Mouse (Mus musculus) heart, embryonic 13.5 days (tissue): Measurements from ENCODE around the gene Borcs6. TPM values are rescaled to one million over a fixed set of nuclear protein-coding genes. Genes with fewer than 3 reads are reported as not detected.
A peak's percentile ranks its signal among the peaks of the same experiment; 100 is the strongest.

Source experiments
- ATAC-seq: fragments of 200-750 bp; cut with Nextera tagmentation; 2 replicates; pipeline ENCODE4 v1.8.0; 2017; ENCODE audit warnings: moderate TSS enrichment; ENCODE audit not compliant: insufficient number of reproducible peaks, low FRiP score, low TSS enrichment; ENCODE audit errors: extremely low read depth
- H3K27ac ChIP-seq: fragments of 300-500 bp; sonication (generic); replicated peaks from 2 replicates; pipeline ENCODE4 v1.5.1; 2015; ENCODE audit warnings: moderate library complexity, mild to moderate bottlenecking, inconsistent platforms
- H3K27me3 ChIP-seq: fragments of 300-500 bp; sonication (generic); replicated peaks from 2 replicates; pipeline ENCODE4 v1.6.1; 2015; ENCODE audit warnings: mild to moderate bottlenecking, inconsistent platforms
- H3K36me3 ChIP-seq: fragments of 300-500 bp; sonication (generic); 2 replicates; pipeline ENCODE4 v1.6.1; 2015; ENCODE audit warnings: mild to moderate bottlenecking, inconsistent platforms
- H3K4me1 ChIP-seq: fragments of 300-500 bp; sonication (generic); 2 replicates; pipeline ENCODE4 v1.6.1; 2015; ENCODE audit warnings: inconsistent platforms
- H3K4me2 ChIP-seq: fragments of 300-500 bp; sonication (generic); 2 replicates; pipeline ENCODE4 v1.6.1; 2015; ENCODE audit warnings: inconsistent platforms, mild to moderate bottlenecking, moderate library complexity
- H3K4me3 ChIP-seq: fragments of 300-500 bp; sonication (generic); 2 replicates; pipeline ENCODE4 v1.5.1; 2015; ENCODE audit warnings: moderate library complexity, mild to moderate bottlenecking, inconsistent platforms
- H3K9ac ChIP-seq: fragments of 300-500 bp; sonication (generic); 2 replicates; pipeline ENCODE4 v1.6.1; 2015; ENCODE audit warnings: inconsistent platforms, mild to moderate bottlenecking, moderate library complexity
- H3K9me3 ChIP-seq: fragments of 300-500 bp; sonication (generic); 2 replicates; pipeline ENCODE4 v1.6.1; 2016; ENCODE audit warnings: inconsistent platforms
- WGBS: fragments of 180-500 bp; shearing (Covaris S2); methylation state at CpG from one replicate; pipeline ENCODE4 v1.1.7; 2015; ENCODE audit warnings: mixed read lengths; 5-methylcytosine and 5-hydroxymethylcytosine counted together
- polyA plus RNA-seq: library from polyadenylated mRNA; unstranded; fragments of >200 nt; fragmentation: Nextera tagmentation; extraction: Ambion mirVana; gene quantifications from 2 replicates; pipeline ENCODE4 v1.2.1, GENCODE M21; 2015

Gene Borcs6
- polyA plus RNA-seq, 1 experiment from 2014 or later = 9.7 TPM

GRCm38 (mm10) chr11:69105796-69106195 is 46.3 kb downstream of the Borcs6 start:
- Histone ChIP-seq H3K4me2 (no peak overlapping the region), H3K9ac (peak overlapping the region; percentile 10; the same call in 1 of the 2 replicates), H3K27ac (no peak overlapping the region), H3K4me3 (no peak overlapping the region), H3K36me3 (peaks cover 91% of the 10 kb centered on the region), H3K9me3 (no peaks in the 10 kb centered on the region), H3K27me3 (no peaks in the 10 kb centered on the region), H3K4me1 (peaks cover 13% of the 10 kb centered on the region)
- 83% methylated on average over 2 of the region's 2 CpGs for WGBS
- ATAC-seq = no peak

GRCm38 (mm10) chr11:69106299-69106698 is 46.8 kb downstream of the Borcs6 start:
- Histone ChIP-seq H3K27ac (no peak overlapping the region), H3K4me3 (no peak overlapping the region), H3K9me3 (no peaks in the 10 kb centered on the region), H3K4me1 (peaks cover 11% of the 10 kb centered on the region), H3K9ac (no peak overlapping the region), H3K4me2 (no peak overlapping the region), H3K27me3 (no peaks in the 10 kb centered on the region), H3K36me3 (peaks cover 86% of the 10 kb centered on the region)
- no peak for ATAC-seq
- 90% methylated on average over 11 of the region's 11 CpGs for WGBS

- H3K4me2 ChIP-seq = no peak overlapping the region
Measured at GRCm38 (mm10) chr11:69106842-69107241, 47.3 kb downstream of the Borcs6 start.

DNA sequence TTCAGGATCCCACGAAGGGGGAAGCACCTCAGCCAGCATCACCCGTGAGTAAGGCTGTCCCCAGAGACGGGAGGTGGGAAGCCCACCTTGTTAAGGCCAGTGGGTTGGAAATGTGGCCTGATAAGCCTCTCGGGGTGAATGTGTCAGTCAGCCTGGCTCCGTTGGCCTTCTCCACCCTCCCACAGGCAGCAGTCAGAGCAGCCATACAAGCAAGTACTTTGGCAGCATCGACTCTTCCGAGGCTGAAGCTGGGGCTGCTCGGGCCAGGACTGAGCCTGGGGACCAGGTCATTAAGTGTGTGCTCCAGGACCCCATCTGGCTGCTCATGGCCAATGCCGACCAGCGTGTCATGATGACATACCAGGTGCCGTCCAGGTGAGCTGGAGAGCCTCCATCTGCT is 48.2 kb downstream of the Borcs6 start:
- 81% methylated on average over 11 of the region's 11 CpGs for WGBS
- no peak overlapping the region for H3K4me3 ChIP-seq
- no peak overlapping the region for H3K9ac ChIP-seq
- peaks cover 22% of the 10 kb centered on the region for H3K4me1 ChIP-seq
- no peak overlapping the region for H3K27ac ChIP-seq
- no peak for ATAC-seq
- H3K9me3 ChIP-seq = no peaks in the 10 kb centered on the region
- H3K36me3 ChIP-seq = peaks cover 72% of the 10 kb centered on the region
- no peaks in the 10 kb centered on the region for H3K27me3 ChIP-seq
- no peak overlapping the region for H3K4me2 ChIP-seq

More at GRCm38 (mm10) chr11:69106842-69107241, 47.3 kb downstream of the Borcs6 start:
- WGBS = 79% methylated on average over 11 of the region's 11 CpGs
- Histone ChIP-seq H3K36me3 (peaks cover 80% of the 10 kb centered on the region), H3K4me1 (peaks cover 17% of the 10 kb centered on the region), H3K27ac (no peak overlapping the region), H3K4me3 (no peak overlapping the region), H3K9me3 (no peaks in the 10 kb centered on the region), H3K27me3 (no peaks in the 10 kb centered on the region), H3K9ac (no peak overlapping the region)
- no peak for ATAC-seq

DNA sequence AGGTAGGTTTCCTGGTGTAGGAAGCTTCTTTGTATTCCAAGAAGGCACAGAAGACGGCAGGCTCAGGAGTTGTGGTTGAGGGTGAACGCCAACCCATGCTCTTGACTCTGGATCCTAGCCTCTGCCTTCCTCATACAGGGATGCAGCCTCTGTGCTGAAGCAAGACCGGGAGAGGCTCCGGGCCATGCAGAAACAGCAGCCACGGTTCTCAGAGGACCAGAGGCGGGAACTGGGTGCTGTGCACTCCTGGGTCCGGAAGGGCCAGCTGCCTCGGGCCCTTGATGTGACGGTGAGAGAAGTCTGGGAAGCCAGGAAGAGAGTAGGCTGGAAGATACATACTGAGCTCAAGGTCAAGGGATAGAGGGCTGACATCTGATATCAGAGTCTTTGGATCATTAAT is 48.7 kb downstream of the Borcs6 start:
- WGBS = 89% methylated on average over 9 of the region's 9 CpGs
- H3K4me3 ChIP-seq = no peak overlapping the region
- no peak overlapping the region for H3K4me2 ChIP-seq
- H3K27me3 ChIP-seq = no peaks in the 10 kb centered on the region
- ATAC-seq = no peak
- peaks cover 66% of the 10 kb centered on the region for H3K36me3 ChIP-seq
- H3K4me1 ChIP-seq = peaks cover 22% of the 10 kb centered on the region
- H3K9me3 ChIP-seq = no peaks in the 10 kb centered on the region
- H3K9ac ChIP-seq = no peak overlapping the region
- no peak overlapping the region for H3K27ac ChIP-seq

- H3K36me3 ChIP-seq = peaks cover 56% of the 10 kb centered on the region
- H3K9me3 ChIP-seq = no peaks in the 10 kb centered on the region
Measured at GRCm38 (mm10) chr11:69109032-69109900, 49.7 kb downstream of the Borcs6 start.

GRCm38 (mm10) chr11:69110319-69111046 is 51.0 kb downstream of the Borcs6 start:
- Histone ChIP-seq H3K27me3 (no peaks in the 10 kb centered on the region; the same call in 1 of the 2 replicates), H3K4me2 (peak overlapping the region; percentile 73), H3K27ac (peak overlapping the region; percentile 74), H3K36me3 (peaks cover 44% of the 10 kb centered on the region), H3K9ac (peak overlapping the region; percentile 79), H3K4me3 (peak overlapping the region; percentile 65), H3K4me1 (peaks cover 22% of the 10 kb centered on the region), H3K9me3 (no peaks in the 10 kb centered on the region)
- peak; percentile 17; the same call in 1 of the 2 replicates for ATAC-seq
- under 1% methylated on average over 30 of the region's 30 CpGs for WGBS

More at GRCm38 (mm10) chr11:69109032-69109900, 49.7 kb downstream of the Borcs6 start:
- Histone ChIP-seq H3K27me3 (no peaks in the 10 kb centered on the region; the same call in 1 of the 2 replicates), H3K4me3 (no peak overlapping the region), H3K4me2 (peak overlapping the region; percentile 73), H3K27ac (no peak overlapping the region), H3K9ac (no peak overlapping the region), H3K4me1 (peaks cover 22% of the 10 kb centered on the region)
- WGBS = 74% methylated on average over 13 of the region's 13 CpGs
- ATAC-seq = no peak

Other genes with a start within 250 kb of the Borcs6 start
- 56.7 and 61.6 TPM in 2 replicates for gene Ndel1, start 187.9 kb upstream of the Borcs6 start, polyA plus RNA-seq
- 0.14 and 0.15 TPM in 2 replicates for gene Rnf222, start 171.2 kb upstream of the Borcs6 start, polyA plus RNA-seq
- 640 and 686 TPM in 2 replicates for gene Rpl26, start 158.1 kb upstream of the Borcs6 start, polyA plus RNA-seq
- gene Odf4, start 132.6 kb upstream of the Borcs6 start, polyA plus RNA-seq = not detected in 2 replicates
- 11.2 and 11.5 TPM in 2 replicates for gene Arhgef15, start 102.2 kb upstream of the Borcs6 start, polyA plus RNA-seq
- 1.4 and 2.1 TPM in 2 replicates for gene Slc25a35, start 91.6 kb upstream of the Borcs6 start, polyA plus RNA-seq
- gene Rangrf, start 84.5 kb upstream of the Borcs6 start, polyA plus RNA-seq = 67.9 and 75.5 TPM in 2 replicates
- gene Pfas, start 51.3 kb upstream of the Borcs6 start, polyA plus RNA-seq = 19.9 and 20.3 TPM in 2 replicates
- gene Ctc1, start 43.8 kb upstream of the Borcs6 start, polyA plus RNA-seq = 45.0 and 49.8 TPM in 2 replicates
- 78.4 and 83.0 TPM in 2 replicates for gene Aurkb, start 14.1 kb upstream of the Borcs6 start, polyA plus RNA-seq
- gene Tmem107, start 11.1 kb downstream of the Borcs6 start, polyA plus RNA-seq = 28.4 and 31.3 TPM in 2 replicates
- 79.5 and 82.1 TPM in 2 replicates for gene Vamp2, start 28.8 kb downstream of the Borcs6 start, polyA plus RNA-seq
- gene Per1, start 35.5 kb downstream of the Borcs6 start, polyA plus RNA-seq = 8.6 and 9.0 TPM in 2 replicates
- gene Hes7, start 60.7 kb downstream of the Borcs6 start, polyA plus RNA-seq = 0.47 and 0.67 TPM in 2 replicates
- gene 9130213A22Rik, start 62.9 kb downstream of the Borcs6 start, polyA plus RNA-seq = 0.41 and 0.60 TPM in 2 replicates
- 0.13 and 0.14 TPM in 2 replicates for gene Aloxe3, start 66.2 kb downstream of the Borcs6 start, polyA plus RNA-seq
- not detected in 2 replicates for gene Alox12b, start 97.3 kb downstream of the Borcs6 start, polyA plus RNA-seq
- 1.1 and 1.5 TPM in 2 replicates for gene Alox8, start 138.1 kb downstream of the Borcs6 start, polyA plus RNA-seq
- gene Gucy2e, start 177.3 kb downstream of the Borcs6 start, polyA plus RNA-seq = 0.06 and 0.12 TPM in 2 replicates